Mouse (Mus musculus): ENCODE measurements around the gene Epn3.

Gene Epn3

DNA sequence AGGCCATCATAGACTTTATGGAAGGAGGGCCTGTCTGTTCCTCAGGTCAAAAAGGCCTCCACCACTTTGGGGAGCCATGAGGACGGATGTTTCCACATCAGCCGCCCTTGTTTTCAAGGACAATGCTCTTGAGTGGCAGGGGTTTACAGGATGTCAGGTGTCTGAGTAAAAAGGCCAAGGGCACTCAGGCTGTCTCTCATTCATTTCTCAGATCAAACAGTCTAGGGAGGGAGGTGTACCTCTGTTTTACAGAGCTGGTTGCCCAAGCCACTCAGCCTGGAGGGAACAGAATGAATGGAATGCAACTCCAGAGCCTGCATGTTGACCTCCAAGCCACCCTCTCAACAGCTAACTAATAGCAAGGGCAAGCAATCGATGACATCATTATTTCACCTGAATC, 4.4 kb downstream of the Epn3 start:
- CTCF ChIA-PET, result no interaction called here

DNA sequence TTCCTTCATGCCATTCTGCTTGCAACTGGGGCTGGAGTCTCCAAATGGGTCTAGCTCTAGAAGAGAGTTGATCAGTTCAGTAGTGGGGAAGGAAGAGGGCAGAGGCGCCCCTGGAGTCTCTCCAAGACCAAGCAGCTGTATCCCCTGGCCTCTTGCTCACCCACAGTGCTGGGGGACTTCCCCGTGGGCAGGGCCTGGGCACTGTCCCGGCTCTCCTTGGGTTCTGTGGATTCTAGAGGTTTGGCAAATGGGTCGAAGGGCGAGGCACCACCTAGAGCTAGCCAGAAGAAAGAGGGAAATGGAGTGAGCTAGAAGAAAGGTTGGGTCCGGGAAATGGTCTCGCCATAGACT, 8.1 kb downstream of the Epn3 start:
- CTCF ChIA-PET, result interaction anchor here (0.5 kb wide), 1 partner anchor 108 kb away, joined by 3 read pairs; no protein-coding TSS in a partner anchor

DNA sequence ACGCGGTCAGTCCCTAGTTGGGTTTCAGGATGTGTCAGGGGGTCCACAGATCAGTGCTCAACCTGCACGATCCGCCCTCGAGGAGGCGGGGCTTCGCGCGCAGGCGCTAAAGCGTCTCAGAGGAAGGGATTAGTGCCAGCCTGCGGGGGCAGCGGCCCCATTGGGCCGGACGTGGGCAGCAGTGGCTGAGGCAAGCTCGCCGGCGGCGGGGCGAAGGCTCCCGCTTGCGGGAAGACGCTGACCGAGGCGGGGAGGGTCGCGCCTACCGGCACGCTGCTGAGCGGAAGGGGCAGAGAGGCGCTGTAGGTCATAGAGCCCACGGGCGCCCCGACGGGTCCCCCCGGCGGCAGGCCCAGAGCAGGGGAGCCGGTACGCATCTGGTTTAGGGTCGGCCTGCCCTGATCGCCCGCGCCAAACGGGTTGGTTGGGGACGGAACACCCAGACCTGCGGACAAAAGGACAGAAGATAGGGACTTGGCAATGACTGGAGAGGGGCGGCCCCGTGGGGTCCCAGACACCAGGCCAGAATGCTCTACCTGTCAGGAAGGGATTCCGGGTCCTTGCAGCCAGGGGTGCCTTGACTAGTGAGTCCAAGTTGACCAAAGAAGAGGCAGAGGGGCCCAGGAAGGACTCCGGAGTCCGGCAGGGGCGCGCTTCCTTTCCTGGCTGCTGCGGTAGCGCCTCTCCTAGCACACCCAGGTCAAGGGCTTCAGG, 8.6 kb downstream of the Epn3 start:
- CTCF ChIA-PET, result interaction anchor here (0.5 kb wide), 1 partner anchor 108 kb away, joined by 3 read pairs; no protein-coding TSS in a partner anchor

DNA sequence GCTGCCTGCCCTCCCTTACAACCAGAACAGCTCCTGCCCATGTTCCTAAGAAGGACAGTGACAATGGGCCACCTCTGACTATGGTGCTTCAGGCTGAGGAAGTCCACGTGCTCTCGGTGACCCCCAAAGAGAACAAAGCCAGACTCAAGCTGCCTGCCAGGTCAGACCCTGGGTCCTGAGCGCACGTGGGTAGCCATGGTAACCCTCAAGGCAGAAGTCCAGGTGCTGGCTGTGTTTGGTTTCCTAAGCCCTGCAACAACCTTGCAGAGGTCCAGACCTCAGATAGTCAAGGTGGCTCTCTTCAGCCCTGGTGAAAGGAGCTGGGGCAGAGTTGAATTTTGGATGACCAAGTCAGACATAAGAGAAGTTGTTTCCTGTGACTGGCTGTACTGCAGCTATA, 10.0 kb downstream of the Epn3 start:
- CTCF ChIA-PET, result no interaction called here

DNA sequence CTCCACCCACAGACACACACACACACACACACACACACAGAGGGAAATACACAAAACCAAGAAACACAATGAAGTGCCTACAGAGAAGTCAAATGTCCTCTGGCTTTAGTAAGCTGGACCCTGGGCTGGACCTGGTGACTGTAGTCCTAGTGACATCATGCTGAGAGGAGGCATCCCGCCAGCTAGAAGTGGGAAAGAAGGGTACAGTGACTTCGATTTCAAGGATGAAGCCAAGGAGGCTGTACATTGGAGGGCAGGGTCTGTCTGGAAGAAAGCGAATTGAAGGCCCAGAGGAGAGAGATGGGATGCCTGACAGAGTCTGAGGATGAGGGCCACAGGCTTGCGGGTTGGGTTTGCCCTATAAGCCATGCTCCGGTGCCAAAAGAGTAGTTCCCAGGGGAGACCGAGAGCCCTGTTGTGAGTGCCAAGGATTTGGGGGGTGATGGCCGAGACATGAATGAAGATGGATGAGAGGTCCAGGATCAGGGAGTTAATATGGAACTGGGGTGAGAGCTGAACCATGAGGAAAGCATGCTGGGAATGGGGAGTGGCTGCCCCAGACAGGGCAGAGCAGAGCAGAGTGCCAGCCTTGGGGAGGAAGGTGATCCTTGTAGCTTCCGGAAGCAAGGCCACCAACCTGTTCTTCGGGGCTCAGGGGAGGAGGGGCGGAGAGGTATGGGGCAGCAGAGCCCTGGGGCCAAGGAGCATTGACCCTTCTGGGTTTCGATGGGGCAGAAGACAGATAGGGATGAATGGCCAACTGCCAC, 10.8 kb downstream of the Epn3 start:
- CTCF ChIA-PET, result no interaction called here

DNA sequence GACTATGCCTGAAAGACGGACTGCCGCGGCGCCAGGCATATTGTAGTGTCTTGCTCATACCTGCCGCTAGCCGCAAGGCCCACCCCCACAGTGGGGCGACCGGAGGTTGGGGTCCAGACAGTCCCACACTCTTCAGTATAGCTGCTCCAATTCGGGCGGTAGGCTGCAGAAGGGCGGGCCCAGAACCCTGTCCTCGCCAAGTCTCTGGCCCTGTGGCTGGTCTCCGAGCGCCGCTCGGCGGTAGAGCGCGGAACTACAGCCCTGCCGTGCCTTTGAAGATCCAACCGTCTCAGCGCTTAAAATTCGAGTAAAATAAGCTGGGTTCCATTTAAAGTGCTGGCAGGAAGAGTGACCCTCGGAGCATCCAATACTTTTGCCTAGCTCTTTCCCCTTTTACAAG, 13.8 kb downstream of the Epn3 start, which contains the start of gene Spata20:
TSS of gene Spata20 (minus strand) at position 179 of the 400 bp plus-strand sequence.
- CTCF ChIA-PET, result interaction anchor here (0.7 to 1.1 kb wide), 2 partner anchors 249 to 629 kb away, joined by 3 read pairs; no protein-coding TSS in a partner anchor

DNA sequence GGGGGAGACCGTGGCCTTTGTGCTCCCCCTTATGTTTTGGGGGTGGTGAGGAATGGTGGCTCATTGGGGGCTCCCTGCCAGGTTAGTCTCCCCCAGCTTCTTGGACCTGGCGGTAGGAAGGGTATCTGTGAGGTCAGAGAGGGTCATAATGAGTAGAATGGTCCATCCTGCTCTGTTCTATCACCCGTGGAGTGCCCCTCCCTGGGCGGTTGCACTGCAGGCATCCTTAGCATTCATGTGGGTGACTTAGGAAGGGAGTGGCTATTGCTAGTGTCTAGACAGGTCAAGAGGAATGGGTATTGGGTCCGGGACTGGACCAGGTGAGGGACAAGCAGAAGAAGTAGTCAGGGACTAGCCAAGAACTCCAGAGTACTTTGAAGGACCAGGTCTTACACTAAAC, 14.6 kb downstream of the Epn3 start:
- CTCF ChIA-PET, result interaction anchor here (0.7 kb wide), 1 partner anchor 249 kb away, joined by 3 read pairs; no protein-coding TSS in a partner anchor

DNA sequence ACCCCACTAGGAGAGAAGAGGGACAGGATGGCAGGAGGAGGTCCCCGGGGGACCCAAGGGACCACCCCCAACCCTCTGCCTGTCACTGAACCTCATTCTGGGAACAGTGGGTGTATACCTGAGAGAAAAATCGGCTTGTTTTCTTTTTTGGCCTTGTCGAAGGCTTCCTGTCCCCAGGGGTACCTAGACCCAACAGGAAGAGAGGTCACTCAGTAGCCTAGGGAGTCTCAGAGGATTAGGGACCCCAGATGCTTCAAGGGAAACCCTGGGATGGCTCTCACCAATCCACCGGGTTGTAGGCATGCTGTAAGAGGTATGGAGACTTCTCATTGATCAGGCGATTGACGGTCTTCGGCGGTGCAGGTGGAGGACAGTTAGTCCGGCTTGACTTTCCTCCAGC, 15.1 kb downstream of the Epn3 start:
- CTCF ChIA-PET, result no interaction called here

DNA sequence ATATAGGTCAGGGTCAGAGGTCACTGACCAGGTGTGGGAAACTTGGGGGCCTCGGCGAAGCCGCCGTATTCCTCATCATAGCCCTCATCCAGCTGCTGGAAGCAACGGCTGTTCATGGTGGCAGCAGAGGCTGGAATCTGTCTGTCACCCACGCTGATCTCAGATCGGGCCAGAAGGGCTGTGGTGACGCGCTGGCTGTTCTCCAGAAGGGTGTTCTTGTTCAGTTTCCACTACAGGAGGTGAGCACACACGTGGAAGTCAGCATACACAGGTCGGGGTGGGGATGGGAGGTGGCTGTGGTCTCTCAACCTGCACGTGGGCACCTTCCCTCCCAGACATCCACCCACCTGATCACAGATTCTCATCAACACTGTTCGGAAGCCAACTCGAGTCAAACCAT, 15.9 kb downstream of the Epn3 start:
- CTCF ChIA-PET, result no interaction called here

DNA sequence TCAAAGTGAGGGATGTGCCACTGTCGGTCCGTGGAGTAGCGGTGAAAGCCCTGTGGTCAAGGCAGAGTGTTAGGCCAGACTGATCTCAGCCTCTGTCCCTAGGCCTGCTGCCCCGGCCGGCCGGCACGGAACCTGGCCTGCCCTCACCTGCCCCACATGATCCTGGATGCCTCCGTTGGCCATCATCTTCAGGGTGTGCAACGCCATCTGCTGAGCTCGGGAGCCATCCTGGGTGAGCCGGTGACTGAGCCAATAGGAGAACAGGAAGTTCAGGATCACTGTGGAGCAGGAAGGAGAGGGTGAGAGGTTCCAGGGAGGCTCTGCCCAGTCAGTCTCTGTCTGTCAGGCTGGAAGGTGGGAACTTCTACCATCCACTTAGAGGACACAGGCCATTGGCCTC, 16.3 kb downstream of the Epn3 start:
- CTCF ChIA-PET, result no interaction called here

DNA sequence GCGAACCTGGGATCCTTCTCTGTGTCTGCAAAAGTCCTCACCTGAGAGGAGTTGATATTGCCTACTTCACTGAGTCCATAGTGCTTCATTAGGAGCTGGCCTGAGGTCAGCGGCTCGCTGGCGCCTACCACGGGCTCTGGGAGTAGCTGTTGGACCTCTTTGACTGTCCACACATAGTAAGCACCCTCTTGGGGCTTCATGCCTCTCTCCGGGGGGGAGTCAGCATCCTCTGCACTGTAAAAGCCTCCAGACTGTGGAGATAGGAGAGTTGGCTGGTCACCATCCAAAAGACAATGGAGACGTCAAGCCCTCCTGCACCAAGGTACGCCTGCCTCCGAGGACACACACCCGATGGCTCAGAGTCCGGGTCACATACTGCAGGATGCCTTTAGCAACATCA, 17.0 kb downstream of the Epn3 start:
- CTCF ChIA-PET, result no interaction called here

DNA sequence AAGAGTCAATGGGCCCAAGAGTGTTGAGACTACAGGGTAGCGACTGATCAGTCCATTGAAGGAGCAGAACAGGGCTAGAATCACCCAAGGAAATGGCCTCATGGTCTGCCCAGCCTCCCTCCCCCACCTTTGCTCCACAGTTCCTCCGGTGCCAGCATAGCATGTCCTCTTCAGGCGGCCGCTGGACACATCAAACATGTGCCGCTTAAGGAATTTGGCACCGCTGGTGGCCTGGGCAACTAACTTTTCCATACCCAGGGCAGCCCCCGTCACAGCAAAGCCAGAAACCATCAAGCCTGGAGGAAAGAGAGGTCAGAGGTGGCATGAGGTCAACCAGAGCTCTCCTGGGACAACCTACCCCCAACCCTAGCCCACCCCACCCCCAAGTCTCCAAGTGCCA, 17.8 kb downstream of the Epn3 start:
- CTCF ChIA-PET, result no interaction called here

DNA sequence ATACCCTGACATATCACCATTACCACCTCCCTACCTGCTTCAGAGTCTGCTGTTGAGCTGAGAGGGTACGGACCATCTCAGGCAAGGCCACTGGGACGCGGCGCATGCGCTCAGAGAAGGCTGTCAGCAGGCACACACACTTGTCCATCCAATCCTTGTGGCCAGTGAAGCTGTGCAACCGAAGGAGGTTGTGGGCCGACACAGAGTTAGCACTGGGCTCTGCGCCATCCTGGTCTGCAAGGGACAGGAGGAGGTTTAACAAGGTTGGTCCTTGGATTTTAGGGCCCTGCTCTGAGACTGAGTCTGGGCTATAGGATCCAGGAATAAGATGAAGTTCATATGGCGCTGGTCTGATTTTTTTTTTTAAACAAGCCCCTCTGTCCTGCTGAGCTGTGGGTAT, 19.4 kb downstream of the Epn3 start:
- CTCF ChIA-PET, result no interaction called here

DNA sequence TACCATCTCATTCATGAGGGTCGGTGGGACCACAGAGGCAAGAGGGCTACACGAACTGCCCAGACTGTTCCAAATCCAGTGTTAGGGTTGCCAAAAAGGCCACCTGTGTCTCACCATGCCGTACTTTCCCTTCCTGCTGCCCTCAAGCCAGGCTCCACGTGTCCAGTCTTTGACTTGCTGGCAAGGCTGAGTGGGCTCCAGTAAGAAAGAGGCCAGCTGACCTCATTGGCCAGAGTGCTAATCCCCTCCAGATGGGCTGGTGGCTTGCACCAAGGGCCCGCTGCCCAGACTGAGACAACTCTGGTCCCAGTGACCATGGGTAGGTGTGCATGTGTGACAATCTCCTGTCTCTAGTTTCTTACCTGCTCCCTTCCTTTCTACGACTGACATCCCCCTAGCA, 22.1 kb downstream of the Epn3 start:
- CTCF ChIA-PET, result no interaction called here

DNA sequence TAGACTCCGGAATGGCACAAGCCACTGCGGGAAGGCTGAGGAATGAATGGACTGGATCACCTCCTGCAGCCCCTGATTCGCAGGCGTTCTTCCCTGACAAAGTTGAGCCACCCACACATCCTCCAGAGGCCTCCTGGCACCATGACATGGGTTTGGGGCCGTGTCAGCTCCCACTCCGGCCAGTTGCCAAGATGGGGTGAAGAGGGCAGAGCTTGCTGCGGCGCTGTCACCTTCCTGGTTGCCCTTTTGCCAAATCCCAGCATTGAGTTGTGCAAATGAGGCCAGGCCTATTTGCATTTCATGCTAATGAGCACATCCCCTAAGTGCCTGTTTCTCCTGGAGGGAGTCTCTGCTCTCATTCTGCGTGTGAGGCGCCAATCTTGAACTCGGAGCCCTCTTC, 24.1 kb downstream of the Epn3 start:
- CTCF ChIA-PET, result no interaction called here

DNA sequence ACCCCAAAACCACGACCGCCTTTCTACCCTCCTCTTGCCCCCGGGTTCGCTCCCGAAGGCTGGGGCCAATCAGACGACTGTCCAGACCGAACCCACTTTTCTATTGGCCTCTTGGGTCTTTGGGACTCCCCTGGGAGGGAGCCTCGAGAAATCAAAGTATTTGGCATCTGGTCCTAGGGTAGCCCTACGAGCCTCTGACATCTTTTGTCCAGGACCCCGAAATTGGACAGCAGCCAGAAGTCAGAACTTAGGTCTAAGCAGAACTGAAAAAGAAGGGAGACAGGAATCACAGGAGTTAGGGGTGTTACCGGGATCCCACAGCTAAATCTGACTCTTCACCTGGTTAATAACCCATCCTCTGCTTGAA, 25.2 kb downstream of the Epn3 start:
- CTCF ChIA-PET, result no interaction called here

DNA sequence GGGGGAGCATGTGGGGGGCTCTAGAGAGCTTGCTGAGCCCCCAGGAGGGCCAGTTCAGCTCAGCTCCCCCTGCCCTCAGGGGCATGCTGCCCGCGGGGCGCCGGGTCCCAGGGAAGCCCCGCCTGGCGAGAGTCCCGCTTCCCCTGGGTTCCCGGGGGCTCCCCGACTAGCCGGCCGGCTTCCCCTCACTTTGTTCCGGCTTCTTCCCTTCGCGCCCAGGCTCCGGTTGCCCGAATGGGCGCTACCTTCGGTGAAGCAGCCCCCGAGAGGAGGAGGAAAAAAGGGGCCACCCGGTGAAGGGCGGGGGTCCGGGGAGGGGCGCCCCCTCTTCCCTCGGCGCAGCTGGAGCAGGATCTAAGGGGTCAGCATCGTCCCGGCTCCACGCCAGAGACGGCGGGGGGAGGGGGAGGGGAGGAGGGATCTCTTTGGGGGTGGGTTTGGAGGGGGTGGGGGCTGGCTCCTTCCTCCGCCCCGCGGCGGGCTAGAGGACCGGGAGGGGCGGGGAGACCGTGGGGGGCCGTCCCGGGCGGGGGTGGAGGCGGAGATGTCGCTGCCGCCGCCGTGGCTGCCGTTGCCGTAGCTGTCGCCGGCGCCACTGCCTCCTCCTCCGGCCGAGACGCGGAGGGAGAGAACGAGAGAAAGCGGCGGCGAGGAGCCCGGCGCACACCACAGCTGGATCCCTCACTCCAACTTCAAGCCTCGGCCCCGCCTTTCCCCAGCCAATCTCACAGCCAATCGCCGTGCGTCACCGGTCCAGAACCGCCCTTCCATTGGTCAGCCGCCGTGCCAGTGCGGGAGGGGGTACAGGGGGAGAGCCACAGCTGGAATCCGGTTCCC, 25.8 kb downstream of the Epn3 start, which contains the start of gene Cacna1g:
TSS of gene Cacna1g (minus strand) at position 492 of the 837 bp plus-strand sequence.
- CTCF ChIA-PET, result no interaction called here

DNA sequence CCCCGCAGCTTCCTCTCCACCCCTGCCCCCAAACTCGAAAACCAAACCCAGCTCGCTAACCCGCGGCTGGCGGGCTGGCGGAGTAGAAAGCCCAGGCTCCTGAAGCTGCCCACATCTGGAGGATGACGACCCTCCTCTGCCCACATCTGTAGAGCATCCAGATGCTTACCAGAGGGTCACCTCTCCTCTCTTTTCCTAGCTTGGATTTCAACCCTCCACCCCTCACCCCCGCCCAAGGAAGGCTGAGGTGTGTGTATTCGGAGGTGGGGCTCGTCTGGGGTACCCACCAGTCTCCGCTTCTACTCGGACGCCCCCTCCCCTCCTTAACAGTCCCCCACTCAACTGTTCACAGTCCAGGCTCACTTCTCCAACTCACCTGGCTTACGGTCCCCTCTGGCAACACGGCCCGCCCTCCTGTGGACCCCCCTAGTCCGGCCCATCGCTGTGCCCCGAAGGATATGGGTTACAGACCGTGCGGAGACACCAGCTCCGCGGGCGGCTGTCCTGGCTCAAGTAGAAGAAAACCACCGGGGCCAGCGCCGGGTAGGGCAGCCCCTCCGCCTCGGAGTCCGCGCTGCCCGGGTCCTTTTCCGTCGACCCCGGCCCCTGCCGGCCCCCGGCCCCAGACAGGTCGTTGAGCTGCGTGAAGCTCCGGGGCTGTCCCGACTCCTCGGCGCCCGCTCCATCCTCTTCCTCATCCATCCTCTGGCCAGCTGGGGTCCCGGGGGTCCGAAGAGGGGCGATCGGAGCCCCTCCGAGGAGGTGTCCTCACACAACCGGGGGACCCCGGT, 26.7 kb downstream of the Epn3 start:
- CTCF ChIA-PET, result no interaction called here

DNA sequence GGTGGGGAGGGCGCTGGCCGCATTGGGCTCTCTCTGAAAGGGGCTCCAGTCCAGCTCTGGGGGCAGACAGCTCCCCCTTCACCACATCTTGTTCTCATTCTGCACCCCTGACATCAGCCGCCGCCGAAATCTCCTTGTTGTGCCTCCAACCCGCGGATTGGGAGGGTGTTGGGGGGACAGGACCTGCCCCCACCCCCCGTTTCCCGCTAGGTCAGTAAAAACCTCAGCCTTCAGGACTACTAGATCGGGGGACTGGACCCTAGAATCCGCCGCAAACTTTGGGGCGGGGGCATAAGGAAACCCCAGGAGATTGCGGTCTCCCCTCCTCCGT, 27.2 kb downstream of the Epn3 start:
- CTCF ChIA-PET, result no interaction called here

DNA sequence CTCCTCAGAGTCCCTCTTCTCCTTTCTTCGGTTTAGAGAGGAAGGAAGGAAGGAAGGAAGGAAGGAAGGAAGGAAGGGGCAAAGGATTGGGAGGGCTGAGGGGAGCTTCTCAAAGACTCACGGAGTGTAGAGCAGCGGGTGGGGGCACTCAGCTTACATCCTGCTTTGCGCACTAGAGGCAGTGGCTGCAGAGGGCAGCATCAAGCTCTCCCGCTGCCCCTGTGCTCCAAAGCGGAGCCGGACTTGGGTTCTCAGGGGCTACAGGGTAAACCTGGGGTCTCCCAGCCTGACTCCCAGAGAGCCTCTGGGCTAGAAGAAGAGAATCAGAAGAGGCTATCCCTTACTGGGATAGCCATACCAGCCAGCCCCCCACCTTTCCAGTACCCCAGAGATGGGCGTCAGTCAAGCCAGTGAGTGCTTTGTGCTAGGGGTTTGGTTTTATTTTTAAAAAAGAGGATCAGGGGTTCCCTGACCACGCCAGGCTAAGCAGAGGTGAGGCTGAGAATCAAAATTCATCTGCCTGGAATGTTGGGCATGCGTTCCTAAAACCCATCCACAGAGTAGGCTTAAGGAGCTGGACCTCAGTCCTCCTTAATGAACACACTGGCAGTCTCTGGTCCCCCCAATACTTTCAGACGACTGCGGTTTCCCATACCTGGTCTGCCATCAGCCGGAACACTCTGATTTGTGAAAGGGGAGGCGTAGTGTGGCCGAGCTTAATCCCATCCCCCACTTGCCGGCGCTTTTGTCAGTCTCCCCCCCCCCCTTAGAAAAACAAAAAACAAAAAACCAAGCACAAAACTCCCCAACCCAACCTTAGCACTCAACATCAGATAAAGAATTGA, 27.8 kb downstream of the Epn3 start:
- CTCF ChIA-PET, result no interaction called here

DNA sequence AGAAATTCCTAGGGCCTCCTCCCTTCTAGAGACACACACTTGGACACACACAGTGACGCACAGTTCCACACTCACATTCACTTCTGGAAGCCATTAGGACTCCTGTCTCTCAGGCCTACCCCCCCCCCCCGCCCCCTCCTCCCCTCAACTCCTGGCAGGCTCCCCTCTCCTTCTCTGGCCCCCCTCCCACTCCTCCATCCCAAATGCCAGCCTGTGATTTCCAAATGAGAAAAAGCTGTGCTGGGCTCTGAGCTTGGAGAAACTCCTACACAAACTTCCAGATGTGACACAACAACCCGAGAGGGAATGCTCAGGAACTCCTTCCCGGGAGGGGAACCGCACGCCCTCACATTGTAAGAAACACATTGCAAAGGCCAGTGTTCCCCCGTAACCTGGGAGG, 29.4 kb downstream of the Epn3 start:
- CTCF ChIA-PET, result no interaction called here

Measured in spleen, embryonic (tissue).